Mouse (Mus musculus): ENCODE data around the gene Sema4c.

DNA sequence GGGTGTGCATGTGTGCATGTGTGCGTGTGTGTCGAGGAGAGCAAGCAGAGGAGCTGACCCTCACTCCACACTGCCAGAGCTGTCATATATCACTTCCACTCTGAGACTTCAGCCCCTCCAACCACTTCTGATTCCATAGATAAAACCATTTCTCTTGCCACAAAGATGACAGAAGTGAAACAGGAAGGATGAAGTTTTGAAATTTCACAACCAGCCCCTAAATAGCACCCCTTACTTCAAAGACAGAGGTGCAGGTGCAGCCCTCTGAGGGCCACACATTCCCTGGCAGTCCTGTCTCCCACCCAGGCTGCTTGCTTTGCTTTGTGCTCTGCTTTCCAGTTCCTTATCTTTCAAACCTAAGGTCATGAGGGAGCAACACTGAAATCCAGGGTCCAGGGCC lies 33.3 kb upstream of the Sema4c start:
- no peak for TF ChIP-seq CTCF (IDR thresholded peaks at IDR 0.05; ENCODE audit: low read depth)
- no peak for TF ChIP-seq EP300 (IDR thresholded peaks at IDR 0.05; ENCODE audit: low read depth)

Measured in liver, postnatal 0 days (tissue).